Mouse (Mus musculus) liver (tissue): Measurements from ENCODE around the gene Glcci1.
"Not testable (repeated sequence)": the region's sequence is repeated elsewhere in the genome, so short reads cannot be mapped to it uniquely, and the experiment has no call there.

Experiments
- DNase-seq: peaks from one replicate; pipeline ENCODE4 v3.0.0-alpha.2; 2020; ENCODE audit warnings: mixed read lengths

The Glcci1 gene

DNA sequence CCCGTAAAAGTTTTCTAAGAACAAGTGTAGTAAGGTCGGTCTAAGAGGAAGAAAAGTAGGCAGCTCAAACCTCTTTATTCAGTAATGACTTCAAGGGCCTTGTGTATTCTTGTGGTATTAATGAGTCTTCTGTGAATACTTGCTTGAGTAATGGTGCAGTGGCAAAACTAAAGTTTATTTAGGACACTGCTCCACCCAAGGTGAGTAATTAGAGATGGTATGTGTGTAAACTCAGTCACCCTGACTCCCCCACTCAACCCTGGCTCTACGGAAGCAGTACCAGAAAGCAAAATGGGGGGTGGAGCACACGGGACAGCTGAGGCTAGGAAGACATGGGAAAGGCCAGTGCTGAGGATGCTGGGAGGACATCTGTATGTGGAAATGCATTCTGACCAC is 13.6 kb upstream of the Glcci1 start:
- no peak for DNase-seq

DNA sequence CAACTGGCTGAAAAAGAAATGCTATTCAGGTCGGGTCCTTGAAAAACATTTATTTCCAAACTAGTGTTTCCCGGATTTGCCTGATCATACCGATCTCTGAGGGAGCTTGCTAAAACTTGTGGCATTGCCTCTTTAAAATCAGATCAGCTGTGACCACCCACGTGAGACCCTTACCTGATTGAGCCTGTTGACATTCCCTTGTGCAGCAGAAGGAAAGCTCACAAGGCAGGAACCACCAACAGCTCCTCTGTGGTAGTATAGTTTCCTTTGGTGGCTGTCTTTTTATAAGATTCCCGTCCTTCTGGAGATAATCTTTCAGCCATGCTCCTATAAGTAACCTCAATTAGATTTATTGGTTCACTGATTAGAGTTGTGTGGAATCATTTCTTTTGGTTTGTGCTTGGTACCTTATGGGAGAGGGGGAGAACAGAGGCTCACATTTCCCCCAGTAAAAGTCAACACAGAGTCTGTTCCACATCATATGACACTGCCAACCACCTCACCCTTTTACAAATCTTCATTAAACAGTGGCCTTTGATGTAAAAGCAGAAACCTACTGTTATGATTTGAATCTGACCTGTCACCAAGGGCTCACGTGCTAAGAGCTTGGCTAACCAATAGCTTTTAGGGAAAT is 12.0 kb upstream of the Glcci1 start:
- no peak for DNase-seq

DNA sequence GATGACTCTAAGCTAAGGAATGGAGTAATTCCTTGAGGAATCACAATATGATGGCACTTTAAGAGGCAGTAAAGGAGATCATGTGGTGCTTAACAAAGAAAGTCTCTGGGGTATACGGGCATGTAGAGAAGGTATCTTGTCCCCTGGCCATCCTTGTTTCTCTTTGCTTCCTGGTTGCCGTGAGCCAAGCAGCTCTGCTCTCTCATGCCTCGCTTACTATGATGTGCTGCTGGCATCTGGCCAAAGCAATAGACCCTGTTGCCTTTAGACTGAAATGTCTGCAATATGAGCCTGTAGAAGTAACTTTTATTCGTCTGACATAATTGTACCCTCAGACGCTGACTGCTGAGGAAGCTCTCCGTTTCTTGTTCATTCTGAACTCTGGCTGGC is 11.5 kb upstream of the Glcci1 start:
- no peak for DNase-seq

DNA sequence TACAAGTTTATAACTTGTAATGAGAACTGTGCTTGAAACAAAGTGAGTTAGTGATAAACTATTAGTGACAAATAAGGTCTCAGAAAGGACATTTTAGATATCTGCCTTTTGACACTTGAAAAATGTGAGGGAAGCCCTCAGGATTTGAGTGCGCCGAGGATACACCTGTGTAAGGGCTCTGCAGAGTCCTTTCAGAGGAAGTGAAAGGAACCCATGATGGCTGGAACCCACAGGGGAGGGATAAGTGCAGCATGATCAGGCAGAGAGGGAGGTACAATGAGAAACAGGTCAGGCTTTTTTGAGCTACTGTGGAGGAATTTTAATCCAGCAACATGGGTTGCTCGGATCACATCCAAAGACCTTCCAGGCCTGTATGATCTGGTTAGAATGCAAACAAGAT is 10.4 kb upstream of the Glcci1 start:
- DNase-seq: no peak

DNA sequence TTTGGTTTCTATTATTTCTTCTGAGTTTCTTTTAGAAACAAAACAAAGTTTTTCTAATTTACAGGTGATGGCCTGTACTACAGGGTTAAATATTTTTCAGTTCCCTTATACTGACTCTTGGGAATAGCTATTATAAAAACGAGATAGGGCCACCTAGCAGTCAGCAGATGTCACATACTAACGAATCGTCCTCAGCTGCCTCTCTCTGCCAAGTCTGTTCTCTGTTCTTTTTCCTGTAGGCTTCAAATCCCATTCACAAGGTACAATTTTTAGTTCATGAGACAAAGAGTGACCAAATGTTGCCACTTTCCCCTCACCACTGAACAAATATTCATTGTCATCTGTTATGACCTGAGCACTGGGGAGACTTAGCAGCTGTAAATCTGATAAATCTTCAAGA is 5.4 kb upstream of the Glcci1 start:
- DNase-seq: no peak

DNA sequence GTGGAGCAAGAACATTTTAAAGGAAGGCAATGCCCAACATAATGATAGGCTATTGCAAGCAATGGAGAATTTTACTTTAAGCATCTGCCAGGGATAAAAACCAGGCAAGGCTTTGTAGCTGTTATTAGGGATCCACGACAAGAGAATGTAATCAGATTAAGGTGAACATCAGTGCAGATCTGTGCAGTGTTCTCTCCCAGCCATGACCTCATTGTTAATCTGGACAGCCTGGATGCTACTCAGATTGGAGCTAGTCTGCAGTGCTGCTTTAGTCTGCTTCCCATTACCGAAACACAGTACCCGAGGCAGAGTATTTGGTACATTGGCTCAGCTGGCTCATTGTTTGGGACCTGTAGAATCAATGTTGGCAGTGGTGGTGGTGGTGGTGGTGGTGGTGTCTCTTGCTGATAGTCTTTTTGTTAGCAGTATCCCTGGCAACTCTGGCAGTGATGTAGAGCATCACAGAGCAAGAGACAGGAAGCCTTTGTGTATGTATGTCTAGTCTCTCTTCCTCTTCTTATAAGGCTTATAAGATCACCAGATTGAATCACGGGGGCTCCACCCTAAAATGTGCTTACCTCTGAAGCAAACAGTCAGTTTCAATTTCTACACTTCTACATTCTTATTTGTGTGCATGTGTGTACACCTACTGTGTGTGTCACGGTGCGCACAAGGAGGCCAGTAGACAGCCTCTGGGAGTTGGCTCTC is 4.7 kb upstream of the Glcci1 start:
- no peak for DNase-seq

DNA sequence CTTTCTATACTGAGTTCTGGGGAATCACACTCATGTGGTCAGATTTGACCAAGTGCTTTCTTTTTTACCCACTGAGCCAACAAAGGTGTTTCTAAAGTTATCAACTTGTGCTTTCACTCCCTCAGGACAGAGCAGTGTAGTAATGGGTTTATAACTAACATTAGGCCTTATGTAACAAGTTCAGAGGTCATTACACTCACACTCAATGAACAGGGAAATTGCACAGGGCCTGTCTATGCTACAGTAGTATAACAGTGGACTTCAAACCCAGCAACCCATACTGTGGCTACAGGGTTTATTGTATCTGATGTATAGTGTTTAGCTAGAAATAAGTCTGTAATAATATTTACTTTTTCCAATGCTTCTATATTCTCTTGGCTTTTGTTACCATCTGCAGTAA is 2.8 kb upstream of the Glcci1 start:
- no peak for DNase-seq

DNA sequence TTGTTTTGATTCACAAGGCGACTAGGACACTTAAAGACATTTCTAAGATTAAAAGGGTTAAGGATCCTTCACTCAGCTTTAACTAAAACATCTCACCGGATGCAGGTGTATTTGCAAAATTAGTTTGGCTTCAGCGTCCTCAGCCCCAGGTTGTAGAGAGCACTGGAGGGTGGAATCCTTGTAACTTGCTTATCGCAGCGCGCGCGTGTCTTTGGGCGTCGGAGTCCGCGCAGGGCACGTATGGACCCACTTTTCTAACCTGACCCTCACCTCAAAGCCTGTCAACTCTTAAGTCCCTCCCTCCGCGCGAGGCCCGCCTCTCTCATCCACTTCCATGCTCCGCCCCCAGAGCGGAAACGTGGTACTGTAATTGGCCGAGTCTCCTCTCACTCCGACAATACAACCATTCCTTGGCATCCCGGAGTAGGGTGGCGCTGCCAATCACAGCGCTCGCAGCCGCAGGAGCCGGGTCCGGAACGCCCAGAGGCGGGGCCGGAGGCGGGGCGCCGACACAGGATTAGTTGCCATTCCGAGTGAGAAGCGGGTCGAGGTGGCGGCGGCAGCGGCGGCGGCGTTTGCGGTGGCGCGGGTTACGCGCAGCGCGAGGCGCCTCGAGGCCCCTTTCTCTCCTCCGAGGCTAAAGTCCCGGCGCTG is 390 bp upstream of the Glcci1 start:
- peak; percentile 99 for DNase-seq

DNA sequence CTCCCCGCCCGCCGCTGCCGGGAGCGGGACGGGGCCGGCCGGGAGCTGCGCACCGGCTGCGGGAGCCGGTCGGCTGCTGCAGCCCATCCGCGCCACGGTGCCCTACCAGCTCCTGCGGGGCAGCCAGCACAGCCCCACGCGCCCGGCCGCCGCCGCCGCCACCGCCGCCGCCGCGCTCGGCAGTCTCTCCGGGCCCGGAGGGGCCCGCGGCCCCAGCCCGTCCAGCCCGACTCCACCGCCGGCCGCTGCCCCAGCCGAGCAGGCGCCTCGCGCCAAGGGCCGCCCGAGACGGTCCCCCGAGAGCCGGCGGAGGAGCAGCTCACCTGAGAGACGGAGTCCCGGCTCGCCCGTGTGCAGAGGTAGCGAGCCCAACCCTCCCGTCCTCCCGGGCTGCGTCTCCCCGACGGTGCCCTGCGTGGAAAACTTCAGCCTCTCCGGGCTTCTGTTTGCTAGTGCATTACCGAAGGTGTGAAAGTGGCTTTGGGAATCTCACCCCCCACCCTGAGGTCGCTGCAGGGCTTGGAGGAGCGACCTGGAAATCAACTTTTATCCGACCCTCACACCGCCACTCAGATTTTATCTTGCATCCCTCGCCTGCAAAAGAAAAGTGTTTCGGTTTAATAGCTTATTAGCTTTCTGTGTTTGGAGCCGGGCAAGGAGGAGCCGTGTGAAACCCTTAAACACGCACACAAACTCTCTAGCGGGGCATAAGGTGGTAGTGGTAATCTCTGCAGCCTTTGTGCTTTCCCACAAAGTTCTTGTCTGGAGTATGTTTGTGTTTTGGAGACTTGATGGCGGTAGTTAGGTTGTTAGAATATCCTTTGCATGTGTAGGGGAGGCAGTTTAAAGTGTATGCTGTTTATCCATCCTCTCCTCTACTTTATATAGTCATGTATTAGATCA is 812 bp downstream of the Glcci1 start:
- DNase-seq: peak; percentile 56

DNA sequence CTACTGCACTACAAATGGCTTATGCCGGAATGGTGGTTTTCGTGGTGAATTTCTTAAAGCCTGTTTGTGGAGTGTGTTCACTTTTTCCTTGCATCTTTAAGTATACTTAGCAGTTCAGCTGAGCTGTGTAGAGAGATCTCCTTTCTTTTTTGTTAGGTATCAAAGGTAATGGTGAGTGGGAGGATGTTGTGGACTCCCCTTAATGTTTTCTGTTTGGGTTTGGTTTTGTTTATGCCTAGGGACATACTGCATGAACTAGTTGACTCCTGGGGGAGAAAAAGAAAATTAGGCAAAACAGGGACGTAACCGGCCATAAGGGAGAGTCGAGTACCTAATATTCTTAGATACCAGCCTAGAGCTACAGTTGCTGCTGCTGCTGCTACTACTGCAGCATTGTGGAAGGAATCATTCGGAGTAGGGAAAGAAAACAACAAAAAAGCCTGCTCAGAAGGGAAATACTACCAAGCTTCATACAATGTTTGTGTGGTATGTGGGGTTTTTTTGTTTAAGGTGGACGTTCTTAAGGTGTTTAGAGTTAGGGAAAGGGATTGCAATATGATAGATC is 1.5 kb downstream of the Glcci1 start:
- DNase-seq: no peak

DNA sequence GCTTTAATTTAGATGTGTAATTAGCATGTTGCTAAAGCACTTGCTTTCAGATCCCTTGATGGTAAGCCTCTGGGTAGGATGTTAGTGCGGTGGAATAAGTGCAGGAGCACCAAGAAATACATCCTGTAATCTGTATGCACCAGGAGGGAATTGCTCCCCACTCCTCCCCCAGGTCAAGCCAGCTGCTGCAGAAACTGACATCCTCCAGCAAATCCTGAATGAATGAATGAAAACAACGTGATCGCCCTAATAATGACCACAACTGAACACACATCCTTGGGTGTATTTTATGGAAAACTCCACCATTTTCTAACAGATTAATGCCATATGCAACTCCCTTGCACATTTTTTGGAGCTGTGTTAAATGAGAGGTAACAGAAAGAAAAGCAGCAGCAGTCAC is 2.0 kb downstream of the Glcci1 start:
- no peak for DNase-seq

DNA sequence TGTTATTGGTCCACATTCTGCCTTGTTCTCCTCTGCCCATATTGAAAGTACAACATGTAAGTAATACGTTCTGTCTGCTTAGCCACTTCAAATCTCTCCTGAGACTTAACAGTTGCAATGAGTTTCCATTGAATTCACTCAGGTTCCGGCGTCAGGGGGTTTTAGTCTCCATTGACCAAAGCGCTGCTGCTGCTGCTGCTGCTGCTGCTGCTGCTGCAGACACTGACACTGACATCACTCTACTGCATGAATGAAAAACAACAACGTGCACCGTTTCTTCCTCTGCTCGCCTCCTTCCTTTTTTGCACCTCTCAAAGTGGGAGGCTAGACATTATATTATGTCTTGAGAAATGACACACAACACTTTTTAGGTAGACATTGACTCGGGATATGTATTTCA is 3.0 kb downstream of the Glcci1 start:
- DNase-seq: no peak

DNA sequence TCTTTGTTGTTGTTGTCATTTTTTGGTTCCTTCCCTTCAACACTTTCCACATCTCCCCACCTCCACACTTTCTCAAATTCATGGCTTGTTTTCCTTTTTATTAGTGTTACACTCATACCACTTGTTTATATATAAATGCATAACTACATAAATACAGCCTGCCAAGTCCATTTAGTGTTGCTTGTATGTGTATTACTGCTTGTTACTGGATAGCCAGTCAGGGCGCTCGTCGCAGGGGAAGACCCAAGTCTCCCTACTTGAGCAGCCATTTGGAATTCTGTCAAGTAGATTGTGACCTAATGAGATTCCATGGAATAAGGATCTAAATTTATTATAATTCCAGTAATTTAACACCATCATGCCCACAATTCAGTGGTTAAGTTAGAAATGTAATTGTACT is 10.3 kb downstream of the Glcci1 start:
- no peak for DNase-seq

DNA sequence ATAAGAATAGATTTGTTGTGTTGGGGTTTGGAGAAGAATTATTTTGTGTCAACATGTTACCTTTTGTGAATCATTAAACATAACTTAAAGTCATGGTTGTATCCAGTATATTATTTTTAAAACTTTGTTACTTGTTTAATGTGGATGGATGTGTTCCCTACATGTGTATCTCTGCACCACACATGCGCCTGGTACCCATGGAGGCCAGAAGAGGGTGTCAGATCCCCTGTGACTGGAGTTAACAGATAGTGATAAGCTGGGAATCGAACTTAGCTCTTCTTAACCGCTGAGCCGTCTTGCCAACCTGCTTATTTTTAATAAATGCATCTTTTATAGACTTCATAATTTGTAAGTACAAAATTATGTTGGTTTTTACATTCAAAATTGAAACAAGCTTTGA is 11.8 kb downstream of the Glcci1 start:
- DNase-seq: no peak

DNA sequence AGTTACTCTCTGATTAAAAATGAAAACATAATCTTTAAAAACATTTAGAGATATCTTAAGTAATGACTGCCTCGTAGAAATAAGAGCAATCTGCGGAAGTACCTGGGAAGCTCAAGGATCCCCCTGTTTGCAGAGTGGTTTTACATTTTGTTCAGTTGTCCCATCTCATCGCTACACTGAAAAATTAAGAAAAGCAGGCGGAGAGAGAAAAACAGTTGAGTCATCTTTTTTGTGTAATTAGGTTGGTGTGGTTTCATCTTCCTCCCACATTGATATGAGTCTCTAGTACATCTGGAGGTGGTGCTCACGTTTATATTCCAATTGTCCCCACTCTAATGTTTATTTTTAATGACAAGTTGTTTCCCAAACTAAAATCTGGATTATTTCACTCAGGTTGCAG is 15.3 kb downstream of the Glcci1 start:
- no peak for DNase-seq

DNA sequence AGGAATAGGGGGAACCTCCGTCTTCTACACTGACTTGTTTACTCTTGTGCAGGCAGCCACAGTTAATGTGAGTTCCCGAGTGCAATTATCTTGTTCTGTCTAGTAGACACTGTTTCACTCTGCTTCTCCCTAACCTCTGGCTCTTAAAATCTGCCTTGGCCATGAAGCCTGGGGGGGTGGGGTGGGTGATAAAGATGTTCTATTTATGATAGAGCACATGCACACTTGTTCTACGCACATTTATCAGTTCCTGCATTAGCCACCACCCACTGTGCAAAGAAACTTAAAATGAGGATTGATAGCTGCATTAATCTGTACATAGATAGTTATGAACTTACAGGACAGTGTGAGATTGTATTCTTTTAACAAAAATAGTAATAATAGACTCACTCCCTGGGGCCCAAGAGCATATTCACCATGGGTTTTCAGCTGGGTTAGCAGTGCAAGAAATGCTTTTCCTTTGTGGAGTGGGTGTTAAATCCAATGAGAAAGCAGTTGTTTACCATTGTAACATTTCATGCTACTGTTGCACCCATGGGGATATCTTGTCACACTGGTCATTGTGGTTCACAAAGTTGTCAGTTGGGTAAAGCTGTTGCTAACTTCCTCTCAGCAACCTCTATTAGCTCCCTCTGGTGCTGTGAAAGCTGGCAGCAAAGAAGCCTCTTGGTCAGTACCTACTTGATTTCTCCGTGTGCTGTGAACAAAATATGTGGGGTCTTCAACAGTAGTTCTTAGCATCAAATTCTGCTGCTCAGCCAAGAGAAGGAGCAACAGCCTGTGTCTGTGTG is 21.9 kb downstream of the Glcci1 start:
- DNase-seq: peak; percentile 70

DNA sequence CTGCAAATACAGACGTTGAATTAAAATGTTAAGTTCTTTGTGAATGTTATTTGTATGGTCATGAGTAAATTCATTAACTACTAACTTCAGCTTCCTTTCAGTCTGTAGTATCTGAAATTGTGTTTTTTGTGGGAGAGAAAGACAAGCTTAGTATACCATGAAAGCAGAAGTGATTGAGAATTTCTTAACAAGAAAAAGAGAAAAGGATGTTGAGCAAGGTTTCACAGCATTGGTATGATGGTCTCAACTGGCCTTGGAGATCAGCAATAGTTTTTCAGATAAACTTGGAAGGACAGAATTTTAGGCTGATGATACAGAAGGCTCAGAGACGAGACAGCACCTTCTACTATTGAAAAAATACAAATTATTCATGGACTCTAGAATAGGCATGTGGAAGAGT is 27.5 kb downstream of the Glcci1 start:
- DNase-seq: no peak

DNA sequence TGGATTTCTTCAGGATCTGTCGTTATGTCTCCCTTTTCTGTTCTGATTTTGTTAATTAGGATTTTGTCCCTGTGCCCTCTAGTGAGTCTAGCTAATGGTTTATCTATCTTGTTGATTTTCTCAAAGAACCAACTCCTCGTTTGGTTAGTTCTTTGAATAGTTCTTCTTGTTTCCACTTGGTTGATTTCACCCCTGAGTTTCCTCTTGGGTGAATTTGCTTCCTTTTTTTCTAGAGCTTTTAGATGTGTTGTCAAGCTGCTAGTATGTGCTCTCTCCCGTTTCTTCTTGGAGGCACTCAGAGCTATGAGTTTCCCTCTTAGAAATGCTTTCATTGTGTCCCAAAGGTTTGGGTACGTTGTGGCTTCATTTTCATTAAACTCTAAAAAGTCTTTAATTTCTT is 32.1 kb downstream of the Glcci1 start:
- not testable (repeated sequence) for DNase-seq

DNA sequence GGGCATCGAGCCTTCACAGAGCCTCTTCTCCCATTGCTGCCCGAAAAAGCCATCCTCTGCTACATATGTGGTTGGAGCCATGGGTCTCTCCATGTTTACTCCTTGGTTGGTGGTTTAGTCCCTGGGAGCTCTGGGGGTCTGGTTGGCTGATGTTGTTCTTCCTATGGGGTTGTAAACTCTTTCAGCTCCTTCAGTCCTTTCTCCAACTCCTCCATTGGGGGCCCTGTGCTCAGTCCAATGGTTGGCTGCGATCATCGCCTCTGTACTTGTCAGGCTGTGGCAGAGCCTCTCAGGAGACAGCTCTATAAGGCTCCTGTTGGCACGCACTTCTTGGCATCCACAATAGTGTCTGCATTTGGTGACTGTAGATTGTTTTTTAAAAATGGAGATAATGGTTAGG is 35.4 kb downstream of the Glcci1 start:
- no peak for DNase-seq

DNA sequence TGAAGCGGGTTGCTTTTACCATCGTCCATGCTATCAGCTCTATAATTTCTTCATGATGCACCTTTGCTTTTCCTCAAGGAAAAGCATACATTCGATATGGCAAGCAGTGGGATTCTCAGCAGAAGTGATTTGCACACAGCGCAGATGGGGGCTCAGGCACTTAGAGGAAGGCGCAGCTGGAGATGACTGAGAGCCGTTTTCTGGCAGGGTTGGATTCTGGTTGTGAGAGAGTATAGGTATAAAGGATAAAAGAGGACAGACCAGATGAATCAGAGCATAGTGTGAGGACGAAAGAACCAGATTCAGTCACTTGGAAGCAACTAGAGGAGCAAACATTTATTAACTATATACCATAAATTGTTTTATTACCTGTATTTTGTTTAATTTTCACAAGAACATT is 36.4 kb downstream of the Glcci1 start:
- DNase-seq: no peak

DNA sequence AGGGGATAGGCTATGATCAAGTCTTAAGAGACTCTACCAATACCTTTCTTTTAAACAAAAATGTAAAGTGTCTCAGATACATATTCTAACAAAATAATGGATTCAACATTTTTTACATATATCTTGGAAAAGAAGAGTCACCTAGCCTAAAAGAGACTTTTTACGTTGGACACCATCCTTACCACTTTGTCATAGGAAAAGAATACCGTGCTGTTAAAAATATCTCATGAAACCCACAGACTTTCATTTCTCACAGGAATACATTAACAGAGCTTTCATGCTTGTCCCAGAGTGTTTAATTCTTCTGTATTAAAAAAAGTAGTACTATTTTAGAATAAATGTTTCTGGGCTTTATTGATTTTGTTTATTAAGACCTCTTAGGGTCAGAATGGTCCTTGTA is 41.8 kb downstream of the Glcci1 start:
- no peak for DNase-seq

DNA sequence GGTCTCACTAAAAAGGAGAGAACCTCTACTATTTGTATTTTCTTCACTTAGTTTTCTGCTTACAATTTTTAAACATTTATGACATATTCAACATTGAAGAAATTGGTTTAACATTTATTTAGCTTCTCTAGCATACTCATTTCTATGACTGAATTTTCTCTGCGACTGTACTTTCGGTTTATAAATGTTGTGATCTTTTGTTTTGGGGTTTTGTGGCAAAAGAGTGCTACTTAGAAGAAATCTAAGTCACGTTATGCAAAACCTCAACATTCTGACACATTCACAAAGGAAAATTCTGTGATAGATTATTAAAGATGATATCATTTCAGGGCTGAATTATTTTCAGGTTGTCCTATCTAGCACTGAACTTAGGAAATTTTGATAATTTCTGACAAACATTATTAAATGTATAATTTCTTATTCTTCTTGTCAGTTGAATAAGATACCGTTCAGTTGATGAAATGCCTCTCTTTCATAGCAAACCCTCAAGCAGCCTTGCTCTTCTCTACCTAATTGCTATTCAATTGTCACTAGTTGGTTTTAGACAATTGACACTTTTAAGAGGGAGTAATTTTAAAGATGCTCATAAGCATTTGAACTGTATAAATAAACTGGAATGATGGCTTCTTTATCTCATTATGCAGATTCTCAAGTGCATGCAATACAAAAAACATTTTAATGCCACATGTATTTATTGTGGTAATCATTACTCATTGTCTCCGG is 47.6 kb downstream of the Glcci1 start:
- no peak for DNase-seq
